24 mouse cellular contexts compared by ENCODE assay signal in the genomic region with DNA sequence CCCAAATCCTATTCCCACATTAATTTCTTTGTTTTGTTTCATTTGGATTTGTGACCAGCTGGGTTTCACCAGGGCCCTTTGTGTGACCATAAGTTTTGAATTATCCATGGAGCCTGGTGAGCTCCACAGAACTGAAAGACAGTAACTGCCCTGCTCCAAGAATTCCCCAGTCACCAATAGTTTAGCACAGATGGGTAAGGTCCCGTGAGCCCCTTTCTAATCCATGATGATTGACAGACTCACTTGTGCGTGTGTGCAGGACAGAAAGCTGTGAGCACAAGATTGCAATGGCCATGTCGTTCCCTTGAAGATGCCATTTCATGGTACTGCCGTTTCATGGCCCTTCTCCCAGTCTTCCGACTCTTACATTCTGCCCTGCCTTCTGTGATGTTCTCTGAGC.
"Had no signal": no experiment of that assay in that cellular context is flagged by ENCODE, and none has a peak within 500 bp of the region (broad histone marks: within the 10 kb centered on the region; RNA-seq: fewer than 3 reads in every experiment).

No protein-coding gene starts in this region.

- H3K27me3 ChIP-seq: limb, embryonic 13.5 days; liver, embryonic 12.5 days; liver, embryonic 15.5 days; lung, embryonic 15.5 days; neural tube, embryonic 12.5 days; neural tube, embryonic 15.5 days; stomach, embryonic 15.5 days had no signal

- DNase-seq: kidney, adult 18-20 months; kidney, adult 9 months; kidney, postnatal 25 days; layer of hippocampus, adult 9-11 months; liver; lung, adult 18-20 months; lung, postnatal 10 days; lung, postnatal 4 days; retina, postnatal 1 day; right cerebral cortex, postnatal 25 days; spleen, adult 18-20 months; thymus, postnatal 25 days had no signal

- H3K27ac ChIP-seq: kidney, postnatal 0 days; layer of hippocampus, adult 2 months; limb, embryonic 10.5 days; limb, embryonic 13.5 days; liver, embryonic 12.5 days; liver, embryonic 15.5 days; lung, embryonic 15.5 days; neural tube, embryonic 12.5 days; neural tube, embryonic 15.5 days; stomach, embryonic 15.5 days had no signal

- H3K4me1 ChIP-seq: limb, embryonic 10.5 days; limb, embryonic 13.5 days; liver, embryonic 12.5 days; liver, embryonic 15.5 days; lung, embryonic 15.5 days; neural tube, embryonic 12.5 days; neural tube, embryonic 15.5 days; stomach, embryonic 15.5 days had no signal

- H3K36me3 ChIP-seq: limb, embryonic 10.5 days; limb, embryonic 13.5 days; liver, embryonic 12.5 days; liver, embryonic 15.5 days; lung, embryonic 15.5 days; neural tube, embryonic 12.5 days; neural tube, embryonic 15.5 days; stomach, embryonic 15.5 days had no signal

- H3K9me3 ChIP-seq: limb, embryonic 10.5 days; limb, embryonic 13.5 days; liver, embryonic 15.5 days; lung, embryonic 15.5 days; neural tube, embryonic 12.5 days; neural tube, embryonic 15.5 days; stomach, embryonic 15.5 days had no signal

- H3K9ac ChIP-seq: limb, embryonic 13.5 days; liver, embryonic 12.5 days; liver, embryonic 15.5 days; lung, embryonic 15.5 days; neural tube, embryonic 12.5 days; neural tube, embryonic 15.5 days; stomach, embryonic 15.5 days had no signal

- H3K4me2 ChIP-seq: limb, embryonic 13.5 days; liver, embryonic 12.5 days; liver, embryonic 15.5 days; lung, embryonic 15.5 days; neural tube, embryonic 12.5 days; neural tube, embryonic 15.5 days; stomach, embryonic 15.5 days had no signal

- H3K4me3 ChIP-seq: layer of hippocampus, adult 2 months; limb, embryonic 10.5 days; limb, embryonic 13.5 days; liver, embryonic 12.5 days; liver, embryonic 15.5 days; lung, embryonic 15.5 days; neural tube, embryonic 12.5 days; neural tube, embryonic 15.5 days; stomach, embryonic 15.5 days had no signal

- ATAC-seq: inflammation-experienced regulatory T-cells, adult 6 months; intestine, embryonic 16.5 days; liver, embryonic 12.5 days had no signal
